Mouse (Mus musculus) stomach, embryonic 16.5 days (tissue): ENCODE results near the gene Rps27. TPM values are rescaled to one million over a fixed set of nuclear protein-coding genes. Genes with fewer than 3 reads are reported as not detected.

Source experiments
- ATAC-seq: fragments of 200-750 bp; cut with Nextera tagmentation; 2 replicates; pipeline ENCODE4 v1.8.0; 2017; ENCODE audit warnings: moderate number of reproducible peaks, moderate TSS enrichment; ENCODE audit not compliant: insufficient read depth, low FRiP score
- H3K27ac ChIP-seq: fragments of 300-500 bp; sonication (generic); 2 replicates; pipeline ENCODE4 v1.5.1; 2014; ENCODE audit warnings: low read length
- H3K27me3 ChIP-seq: fragments of 300-500 bp; sonication (generic); 2 replicates; pipeline ENCODE4 v1.6.1; 2014; ENCODE audit warnings: low read length, control low read depth, mixed read lengths; ENCODE audit not compliant: control insufficient read depth, insufficient read depth
- H3K36me3 ChIP-seq: fragments of 300-500 bp; sonication (generic); 2 replicates; pipeline ENCODE4 v1.6.1; 2014; ENCODE audit warnings: low read length; ENCODE audit not compliant: control insufficient read depth, insufficient read depth
- H3K4me1 ChIP-seq: fragments of 300-500 bp; sonication (generic); 2 replicates; pipeline ENCODE4 v1.6.1; 2014; ENCODE audit warnings: low read length, control low read depth, mixed read lengths; ENCODE audit not compliant: control insufficient read depth, insufficient read depth
- H3K4me2 ChIP-seq: fragments of 300-500 bp; sonication (generic); 2 replicates; pipeline ENCODE4 v1.6.1; 2014; ENCODE audit warnings: low read depth, low read length, mixed read lengths
- H3K4me3 ChIP-seq: fragments of 300-500 bp; sonication (generic); replicated peaks from 2 replicates; pipeline ENCODE4 v1.5.1; 2014; ENCODE audit warnings: mild to moderate bottlenecking, low read length
- H3K9ac ChIP-seq: fragments of 300-500 bp; sonication (generic); 2 replicates; pipeline ENCODE4 v1.6.1; 2014; ENCODE audit warnings: low read length
- H3K9me3 ChIP-seq: fragments of 300-500 bp; sonication (generic); replicated peaks from 2 replicates; pipeline ENCODE4 v1.6.1; 2016; ENCODE audit warnings: low read length, control low read depth; ENCODE audit not compliant: control insufficient read depth
- WGBS: fragments of 180-500 bp; shearing (Covaris S2); extraction: QIAGEN DNeasy Blood & Tissue Kit; methylation state at CpG from one replicate; pipeline ENCODE4 v1.1.7; 2014; 5-methylcytosine and 5-hydroxymethylcytosine counted together
- polyA plus RNA-seq: library from polyadenylated mRNA; unstranded; fragments of >200 nt; fragmentation: Nextera tagmentation; extraction: Ambion mirVana; gene quantifications from 2 replicates; pipeline ENCODE4 v1.2.1, GENCODE M21; 2015

Rps27 gene
- polyA plus RNA-seq, 1 experiment from 2014 or later, result 1,465 TPM

- peak overlapping the region; percentile 23; the same call in 1 of the 2 replicates for H3K9ac ChIP-seq
- H3K36me3 ChIP-seq, result no peaks in the 10 kb centered on the region
- no peaks in the 10 kb centered on the region for H3K27me3 ChIP-seq
- H3K9me3 ChIP-seq, result no peaks in the 10 kb centered on the region
- H3K27ac ChIP-seq, result no peak overlapping the region
- 83% methylated on average over 10 of the region's 10 CpGs for WGBS
- H3K4me3 ChIP-seq, result peak overlapping the region; percentile 44
- H3K4me1 ChIP-seq, result peaks cover 14% of the 10 kb centered on the region; the same call in 1 of the 2 replicates
- peak overlapping the region; percentile 64; the same call in 1 of the 2 replicates for H3K4me2 ChIP-seq
- ATAC-seq, result no peak
Observed at GRCm38 (mm10) chr3:90241669-90242358, 28.4 kb upstream of the Rps27 start.

DNA sequence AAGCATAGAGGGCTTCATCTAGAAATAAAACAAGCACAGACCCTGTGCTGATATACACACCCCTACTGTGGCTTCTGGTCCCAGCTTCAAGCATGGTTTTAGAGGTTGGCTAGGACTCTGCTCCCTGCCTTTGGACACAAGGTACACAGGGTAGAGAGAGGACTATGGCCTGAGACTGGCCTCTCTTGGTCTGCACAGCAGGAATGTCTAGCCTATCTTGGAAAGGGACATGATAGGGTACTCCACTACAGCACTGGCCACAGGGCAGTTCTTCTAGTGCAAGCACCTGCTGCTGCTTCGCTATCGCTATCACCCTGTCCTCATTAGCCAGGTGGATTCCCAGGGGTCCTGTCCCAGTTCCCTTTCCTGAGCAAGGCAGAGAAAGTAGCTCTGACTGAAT is 27.8 kb upstream of the Rps27 start:
- Histone ChIP-seq H3K27me3 (no peaks in the 10 kb centered on the region), H3K9ac (no peak overlapping the region), H3K4me2 (peak overlapping the region; percentile 64; the same call in 1 of the 2 replicates), H3K9me3 (no peaks in the 10 kb centered on the region), H3K27ac (no peak overlapping the region), H3K4me1 (peaks cover 9% of the 10 kb centered on the region; the same call in 1 of the 2 replicates), H3K36me3 (no peaks in the 10 kb centered on the region), H3K4me3 (no peak overlapping the region)
- ATAC-seq, result no peak
- WGBS, result 81% methylated on average over 2 of the region's 2 CpGs

DNA sequence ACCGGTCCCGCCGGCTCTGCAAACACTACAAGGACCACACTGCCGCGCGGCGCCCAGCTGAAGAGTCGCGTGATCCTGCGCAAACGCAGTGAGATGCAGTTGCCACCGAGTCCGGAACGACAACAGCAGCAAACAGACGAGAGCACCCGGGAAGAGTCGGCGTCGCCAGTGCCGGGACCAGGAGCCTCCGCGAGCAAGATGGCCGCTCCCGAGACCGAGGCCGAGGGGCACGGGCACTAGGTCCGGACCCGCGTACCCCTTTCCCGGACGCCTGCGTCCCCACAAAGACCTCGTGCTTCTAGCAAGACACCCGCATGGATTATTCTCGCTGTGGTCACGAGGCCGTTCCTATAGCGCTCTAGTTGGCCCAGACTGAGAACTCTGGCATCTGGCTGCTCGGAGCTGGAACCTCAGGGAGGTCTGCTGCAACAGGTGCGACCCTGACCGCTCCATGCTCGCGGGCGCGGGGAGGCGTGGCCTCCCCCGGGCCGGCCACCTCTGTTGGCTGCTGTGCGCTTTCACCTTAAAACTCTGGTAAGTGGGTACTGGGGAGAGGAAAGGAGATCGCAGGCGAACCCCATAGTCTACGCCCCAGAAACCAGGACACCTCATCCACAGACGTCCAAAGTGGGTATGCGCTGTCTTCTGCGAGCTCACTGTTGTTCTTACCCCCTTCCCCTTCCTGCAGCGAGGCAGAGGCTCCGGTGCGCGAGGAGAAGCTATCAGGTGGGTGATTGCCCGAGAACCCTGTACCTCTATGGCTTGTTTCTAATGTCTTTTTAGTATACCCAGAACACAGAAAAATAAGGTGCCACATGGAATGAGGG is 18.3 kb upstream of the Rps27 start, which contains the start of gene Jtb:
TSS of gene Jtb (plus strand) at position 91 of the 827 bp plus-strand sequence.
- peak within 1 kb of the TSS; percentile 92 for H3K27ac ChIP-seq
- H3K27me3 ChIP-seq, result no peaks in the 10 kb centered on the region
- peak within 1 kb of the TSS; percentile 83 for H3K4me3 ChIP-seq
- H3K9ac ChIP-seq, result peak within 1 kb of the TSS; percentile 89
- under 1% methylated on average over 61 of the region's 61 CpGs for WGBS
- H3K36me3 ChIP-seq, result peaks cover 4% of the 10 kb centered on the region; the same call in 1 of the 2 replicates
- H3K9me3 ChIP-seq, result 0 out of 2 replicates have a peak, but pooled peaks cover 3% of the 10 kb centered on the region
- peak; percentile 97 for ATAC-seq
- peak within 1 kb of the TSS; percentile 69 for H3K4me2 ChIP-seq
- H3K4me1 ChIP-seq, result peaks cover 3% of the 10 kb centered on the region; the same call in 1 of the 2 replicates

DNA sequence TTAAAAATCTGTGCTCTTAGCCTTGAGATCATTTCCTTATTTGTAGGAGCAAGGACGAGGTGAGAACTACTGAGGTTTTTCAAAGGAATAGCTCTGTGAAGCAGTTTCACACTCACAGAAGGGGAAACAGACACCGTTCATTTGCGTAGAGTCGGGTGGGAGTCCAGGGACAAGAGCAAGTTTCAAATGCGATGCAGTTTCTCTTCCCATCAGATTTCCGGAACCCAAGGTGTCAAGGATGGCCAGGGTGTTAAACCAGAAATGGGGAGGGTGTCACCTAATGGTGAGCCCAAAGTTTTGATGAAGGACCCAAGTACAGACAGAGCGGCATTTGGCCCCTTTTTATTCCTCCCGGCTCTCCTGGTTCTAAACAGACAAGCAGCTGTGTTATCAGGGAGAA is 17.6 kb upstream of the Rps27 start:
- peak overlapping the region; percentile 83 for H3K4me3 ChIP-seq
- peak overlapping the region; percentile 89 for H3K9ac ChIP-seq
- H3K36me3 ChIP-seq, result peaks cover 4% of the 10 kb centered on the region; the same call in 1 of the 2 replicates
- no peak overlapping the region for H3K27ac ChIP-seq
- no peaks in the 10 kb centered on the region for H3K27me3 ChIP-seq
- peak overlapping the region; percentile 69 for H3K4me2 ChIP-seq
- 0 out of 2 replicates have a peak, but pooled peaks cover 3% of the 10 kb centered on the region for H3K9me3 ChIP-seq
- H3K4me1 ChIP-seq, result peaks cover 3% of the 10 kb centered on the region; the same call in 1 of the 2 replicates
- 12% methylated on average over 8 of the region's 8 CpGs for WGBS
- no peak for ATAC-seq

GRCm38 (mm10) chr3:90224331-90224730 is 10.9 kb upstream of the Rps27 start:
- Histone ChIP-seq H3K4me1 (peaks cover 13% of the 10 kb centered on the region), H3K9ac (no peak overlapping the region), H3K27me3 (no peaks in the 10 kb centered on the region), H3K36me3 (peaks cover 5% of the 10 kb centered on the region; the same call in 1 of the 2 replicates), H3K4me3 (no peak overlapping the region), H3K4me2 (no peak overlapping the region), H3K9me3 (0 out of 2 replicates have a peak, but pooled peaks cover 3% of the 10 kb centered on the region), H3K27ac (no peak overlapping the region)
- ATAC-seq, result no peak
- WGBS, result 80% methylated on average over 10 of the region's 10 CpGs

GRCm38 (mm10) chr3:90222941-90223340 is 9.5 kb upstream of the Rps27 start:
- Histone ChIP-seq H3K27ac (no peak overlapping the region), H3K36me3 (peaks cover 5% of the 10 kb centered on the region; the same call in 1 of the 2 replicates), H3K4me1 (peaks cover 13% of the 10 kb centered on the region), H3K27me3 (no peaks in the 10 kb centered on the region), H3K9ac (no peak overlapping the region), H3K4me3 (no peak overlapping the region), H3K4me2 (no peak overlapping the region), H3K9me3 (no peaks in the 10 kb centered on the region)
- ATAC-seq, result no peak
- 74% methylated on average over 3 of the region's 3 CpGs for WGBS

DNA sequence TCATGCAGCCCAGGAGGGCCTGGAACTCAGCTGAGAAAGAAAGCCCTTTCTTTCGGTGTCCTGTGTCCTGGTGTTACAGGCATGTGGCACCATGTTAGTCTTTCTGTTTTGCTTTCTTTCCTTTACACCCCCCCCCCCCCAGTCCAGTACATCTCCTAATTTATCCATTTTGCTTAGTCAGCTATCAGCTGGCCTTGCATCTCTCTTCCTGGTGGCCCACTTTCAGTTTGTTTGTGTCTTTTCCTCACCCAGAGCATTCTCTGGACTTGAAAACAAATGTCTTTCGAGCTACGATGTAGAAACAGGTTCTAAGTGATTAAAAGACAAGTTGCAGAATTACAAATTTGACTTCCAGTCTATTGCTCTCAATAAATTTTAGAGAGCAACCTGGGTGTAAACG is 9.0 kb upstream of the Rps27 start:
- H3K9ac ChIP-seq, result no peak overlapping the region
- no peaks in the 10 kb centered on the region for H3K27me3 ChIP-seq
- H3K9me3 ChIP-seq, result no peaks in the 10 kb centered on the region
- no peak for ATAC-seq
- peaks cover 13% of the 10 kb centered on the region for H3K4me1 ChIP-seq
- H3K36me3 ChIP-seq, result peaks cover 5% of the 10 kb centered on the region; the same call in 1 of the 2 replicates
- no peak overlapping the region for H3K4me2 ChIP-seq
- no peak overlapping the region for H3K27ac ChIP-seq
- WGBS, result 83% methylated on average over 4 of the region's 4 CpGs
- no peak overlapping the region for H3K4me3 ChIP-seq

DNA sequence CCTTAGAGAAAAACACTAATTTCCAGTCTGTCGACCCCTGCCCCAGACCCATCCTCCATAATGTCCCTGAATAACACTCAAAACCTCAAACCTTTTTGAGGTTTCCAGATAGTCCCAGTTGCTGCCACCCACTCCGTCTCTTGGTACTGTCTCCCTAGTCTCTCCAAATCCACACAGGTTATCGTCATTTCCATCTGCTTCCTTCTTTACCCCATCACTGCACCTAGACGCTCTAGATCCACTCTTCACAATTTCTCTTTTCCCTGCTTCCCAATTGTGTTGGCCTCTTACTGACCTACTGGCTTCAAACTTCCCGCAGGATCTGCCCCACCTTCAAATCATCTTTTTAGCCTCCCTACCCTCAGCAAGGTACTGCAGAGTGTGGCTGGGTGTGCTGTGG is 7.7 kb upstream of the Rps27 start:
- no peak for ATAC-seq
- H3K27ac ChIP-seq, result peak overlapping the region; percentile 92

More for the DNA sequence above, 7.7 kb upstream of the Rps27 start:
- WGBS, result 14% methylated on average over 5 of the region's 5 CpGs
- Histone ChIP-seq H3K4me2 (peak overlapping the region; percentile 72), H3K9me3 (no peaks in the 10 kb centered on the region), H3K27me3 (no peaks in the 10 kb centered on the region), H3K9ac (peak overlapping the region; percentile 79), H3K4me3 (peak overlapping the region; percentile 62), H3K4me1 (peaks cover 13% of the 10 kb centered on the region), H3K36me3 (peaks cover 5% of the 10 kb centered on the region; the same call in 1 of the 2 replicates)
